Mouse (Mus musculus) CD4-positive naive resting alpha-beta T cell, adult 76 days (primary cell): ENCODE data around the gene Raph1. TPM values are rescaled to one million over a fixed set of nuclear protein-coding genes. Genes with fewer than 3 reads are reported as not detected.

Experiments
- total RNA-seq: library from RNA; stranded (reverse); gene quantifications from one replicate; pipeline ENCODE4 v1.2.4, GENCODE M21; 2023

Gene Raph1
- 6.2 TPM for total RNA-seq

DNA sequence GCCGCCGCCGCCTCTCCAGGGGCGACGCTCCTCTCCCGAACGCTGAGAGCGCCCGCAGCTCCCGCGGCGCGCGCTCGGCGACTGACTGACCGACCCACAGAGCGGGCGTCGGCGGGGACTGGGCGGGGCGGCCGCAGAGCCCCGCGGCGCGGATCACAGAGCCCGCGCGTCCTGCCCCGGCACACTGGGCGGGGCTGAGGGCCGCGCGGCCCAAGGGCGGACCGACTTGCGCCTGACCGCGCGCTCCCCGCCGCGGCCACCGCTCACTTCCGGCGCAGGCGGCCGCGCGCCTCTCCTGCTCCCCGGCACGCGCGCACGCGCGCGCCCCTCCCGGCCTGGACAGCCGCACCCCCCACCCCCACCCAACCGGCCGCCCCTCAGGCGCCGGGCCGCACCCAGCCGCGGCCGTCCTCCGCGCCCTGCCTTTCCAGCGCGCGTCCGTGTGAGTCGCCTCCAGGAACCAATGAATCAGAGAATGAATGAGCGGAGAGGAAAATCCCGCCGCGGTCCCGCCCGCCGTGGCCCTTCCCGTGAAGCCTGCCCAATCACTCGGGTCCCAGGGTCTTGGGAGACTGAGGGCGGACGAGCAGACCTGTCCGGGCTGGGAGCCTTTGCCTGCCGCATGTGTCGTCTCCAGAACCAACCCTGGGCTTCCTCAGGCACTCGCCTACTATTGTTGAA lies at the start of gene Raph1:
Raph1 (minus strand) TSS at position 474 of the 681 bp plus-strand sequence.

Other genes with a start within 250 kb of the Raph1 start
- 6.1 TPM for gene Cyp20a1, start 223.8 kb downstream of the Raph1 start, total RNA-seq
- 7.5 TPM for gene Abi2, start 157.5 kb downstream of the Raph1 start, total RNA-seq
- 549 TPM for gene Cd28, start 149.7 kb upstream of the Raph1 start, total RNA-seq